Mouse (Mus musculus) neural tube, embryonic 10.5 days (tissue): ENCODE results near the gene Spata48.
A peak's percentile ranks its signal among the peaks of the same experiment; 100 is the strongest.

Experiments used
- DNase-seq: peaks from one replicate; pipeline ENCODE4 v3.0.0-alpha.2; 2017; ENCODE audit warnings: low spot score; ENCODE audit errors: extremely low spot score

Spata48 gene

DNA sequence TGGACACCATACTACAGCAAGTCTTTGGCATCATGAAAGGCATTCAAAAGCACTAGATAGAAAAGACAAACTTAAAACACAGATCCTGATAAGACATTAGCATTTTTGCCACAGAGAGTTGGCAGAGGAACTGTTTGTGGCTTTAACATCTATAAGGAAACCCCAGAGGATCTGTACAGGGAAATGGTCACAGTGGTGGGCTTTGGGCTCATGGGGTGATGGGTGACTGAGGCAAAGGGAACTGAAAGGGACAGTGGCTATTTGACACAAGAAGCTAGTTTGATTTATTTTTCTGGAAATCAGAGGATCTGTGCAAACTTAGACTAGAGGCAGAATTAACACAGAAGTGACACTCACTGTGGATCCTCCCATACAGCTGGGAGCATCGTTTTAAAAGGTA lies 74.4 kb downstream of the Spata48 start:
- no peak for DNase-seq

DNA sequence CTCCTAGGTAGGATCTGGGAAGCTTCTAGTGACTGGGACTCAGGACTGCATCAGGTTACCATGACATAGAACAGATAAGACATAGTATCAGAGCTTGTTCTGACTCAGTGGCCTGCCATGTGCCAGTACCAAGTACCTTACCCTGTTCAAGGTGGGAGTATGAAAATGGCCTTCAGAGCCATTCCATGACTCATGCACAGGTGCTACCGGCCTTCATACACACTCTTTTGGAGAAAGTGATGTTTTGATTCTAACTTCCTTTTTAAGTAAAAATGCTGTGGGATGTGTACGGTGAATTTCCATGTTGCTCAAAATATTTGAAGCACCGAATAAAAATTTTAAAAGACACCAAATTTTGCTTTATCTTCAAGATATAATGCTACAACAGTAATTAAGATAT lies 84.1 kb downstream of the Spata48 start:
- no peak for DNase-seq

DNA sequence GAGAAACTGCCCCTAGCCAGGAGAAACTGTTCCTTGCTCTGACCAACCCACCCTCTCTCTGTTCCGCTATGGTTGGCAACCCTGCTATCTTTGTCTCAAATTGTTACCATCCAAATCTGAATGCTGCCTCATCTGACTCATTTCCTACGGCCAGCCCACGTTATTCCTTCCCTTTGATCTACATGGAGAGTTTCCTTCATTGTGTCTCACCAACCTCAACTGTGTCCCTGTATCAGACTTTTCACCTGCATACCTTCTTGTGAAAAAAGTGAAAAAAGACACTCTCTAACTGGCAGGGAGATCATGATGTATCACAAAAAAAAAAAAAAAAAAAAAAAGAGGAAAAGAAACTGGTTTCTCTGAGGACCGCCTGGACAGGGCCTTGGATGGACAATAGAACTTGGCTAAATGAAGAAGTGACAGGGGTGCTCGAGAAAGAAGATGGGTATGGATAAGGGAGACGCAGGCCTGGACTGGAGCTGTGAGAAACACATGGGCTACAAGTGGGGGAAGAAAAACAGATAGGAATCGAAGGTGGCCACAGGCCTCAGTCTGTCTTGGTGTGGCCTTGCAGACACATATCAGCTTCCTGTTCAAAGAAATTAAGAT lies 85.1 kb downstream of the Spata48 start:
- DNase-seq, result no peak

DNA sequence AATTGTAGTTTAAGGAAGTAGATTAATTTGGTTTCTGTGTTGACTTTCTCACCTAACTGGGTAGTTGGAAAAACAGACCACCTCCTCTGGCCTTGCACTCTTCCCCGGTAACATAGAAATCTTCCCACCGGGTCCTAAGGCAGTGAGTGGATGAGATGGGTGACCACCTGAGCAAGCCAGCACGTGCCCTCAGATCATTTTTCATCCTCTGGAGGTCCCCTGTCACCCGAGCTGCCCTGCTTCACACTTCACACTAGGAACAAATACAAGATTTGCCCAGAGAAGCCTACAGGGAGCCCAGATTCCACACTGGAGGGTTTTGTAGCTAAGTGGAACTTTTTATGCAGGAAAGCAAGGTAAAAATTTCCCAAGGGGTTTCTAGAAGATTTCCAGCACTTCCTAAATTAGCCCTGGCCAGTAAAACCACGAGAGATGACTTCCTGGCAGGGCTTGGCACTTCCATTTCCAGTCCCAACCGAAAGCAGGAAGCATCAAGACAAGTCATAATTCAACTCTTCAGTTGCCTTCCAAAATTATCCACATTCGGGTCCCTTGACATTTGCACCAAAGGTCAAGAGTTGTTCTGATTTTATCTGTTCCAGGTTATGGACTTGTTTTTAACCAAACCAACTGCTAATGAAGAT lies 85.8 kb downstream of the Spata48 start:
- DNase-seq, result no peak

DNA sequence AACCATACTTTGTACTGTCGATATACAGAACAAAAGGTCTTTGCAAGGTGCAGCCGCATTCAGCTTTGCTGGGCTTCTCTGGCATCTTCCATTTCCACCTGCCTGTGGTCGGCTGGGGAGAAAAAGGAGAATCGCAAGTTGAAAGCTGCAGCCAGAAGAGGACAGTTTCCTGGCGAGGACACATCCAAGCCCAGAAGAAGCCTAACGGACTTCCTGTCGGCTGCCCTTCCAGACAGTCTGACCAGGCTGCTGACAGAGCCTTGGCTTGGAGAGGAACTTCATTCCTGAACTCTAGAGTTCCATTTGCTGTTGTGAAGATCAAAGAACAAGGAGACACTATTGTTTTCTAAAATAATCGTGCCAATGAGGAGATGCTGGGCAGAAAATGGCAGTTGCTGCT lies 93.7 kb downstream of the Spata48 start:
- no peak for DNase-seq

- DNase-seq, result no peak
Measured at GRCm38 (mm10) chr11:11556186-11556585, 94.3 kb downstream of the Spata48 start.

DNA sequence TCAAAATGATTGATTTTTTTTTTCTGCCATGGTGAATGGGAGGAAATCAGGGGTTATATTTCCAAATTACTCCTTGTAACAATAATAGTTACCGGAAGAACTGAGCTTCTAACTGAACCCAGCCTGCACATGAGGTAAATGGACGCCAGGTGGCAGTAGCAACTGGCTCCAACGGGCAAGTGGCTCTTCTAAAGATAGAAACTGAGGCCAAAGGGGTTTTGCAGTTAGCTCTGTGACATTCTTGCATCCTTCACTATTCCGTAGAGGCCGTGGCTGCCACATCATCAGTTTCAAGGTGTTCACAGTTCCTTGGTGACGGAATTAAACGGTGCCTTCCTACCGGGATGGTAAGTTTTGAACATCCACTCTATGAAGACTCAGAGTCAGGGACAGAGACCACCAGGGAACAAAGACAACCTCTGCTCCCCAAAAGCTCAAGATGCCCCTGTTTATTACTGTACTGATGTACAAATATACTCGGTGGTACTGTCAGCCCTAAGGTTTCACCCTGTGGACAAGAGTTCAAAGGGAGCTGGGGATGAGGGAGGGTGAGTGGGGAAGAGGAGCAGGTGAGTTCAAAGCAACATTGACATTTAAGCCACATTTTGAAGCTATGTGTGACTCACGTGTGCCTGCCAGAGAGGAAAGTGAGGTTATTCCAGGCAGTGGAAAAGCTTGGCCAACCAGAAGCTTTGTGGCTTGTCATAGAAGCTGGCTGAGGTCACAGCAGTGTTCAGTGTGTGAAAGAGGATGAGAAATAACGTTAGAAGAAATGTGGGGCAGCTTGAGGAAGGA lies 95.5 kb downstream of the Spata48 start:
- DNase-seq, result peak; percentile 48

GRCm38 (mm10) chr11:11558662-11559061 lies 96.8 kb downstream of the Spata48 start:
- no peak for DNase-seq

GRCm38 (mm10) chr11:11559099-11559686 lies 97.3 kb downstream of the Spata48 start:
- DNase-seq, result no peak

- no peak for DNase-seq
Measured at GRCm38 (mm10) chr11:11561118-11561517, 99.2 kb downstream of the Spata48 start.

DNA sequence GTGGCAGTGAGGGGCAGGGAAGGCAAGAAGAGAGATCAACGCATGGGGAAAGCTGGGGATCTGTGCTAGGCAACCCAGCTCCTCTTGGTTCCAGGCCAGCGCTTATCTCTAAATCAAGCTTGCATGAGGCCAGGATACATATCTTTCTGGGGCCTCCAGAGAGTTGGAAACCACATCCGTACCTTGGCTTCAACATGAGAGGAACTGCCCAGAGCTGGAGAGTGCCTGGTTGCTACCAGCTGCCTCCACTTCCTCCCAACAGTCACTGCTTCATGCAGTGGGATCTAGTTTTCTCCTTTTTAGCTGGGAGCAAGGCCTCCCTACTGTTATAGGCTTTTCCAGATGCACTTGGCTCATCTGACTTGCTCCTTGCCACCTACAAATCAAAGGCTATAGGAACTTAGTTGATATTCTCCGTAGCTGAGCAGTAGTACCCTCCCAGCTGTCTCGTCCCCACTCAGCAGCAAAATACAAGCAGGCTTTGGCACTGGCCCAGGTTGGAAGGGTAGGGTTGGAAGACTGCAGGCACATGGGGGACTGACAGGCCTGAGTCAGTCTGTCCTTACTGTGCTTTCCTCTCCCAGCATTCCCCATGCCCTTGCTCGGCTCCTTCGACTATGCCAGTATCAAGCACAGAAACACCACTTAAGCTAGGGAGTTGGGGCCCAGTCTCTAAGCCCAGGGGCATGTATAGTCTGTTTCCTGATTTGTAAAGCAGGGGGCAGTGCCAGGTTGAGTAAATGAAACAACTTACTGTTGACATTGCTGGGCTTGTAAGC lies 102.6 kb downstream of the Spata48 start:
- no peak for DNase-seq
